In genomic region chr7:127260309-127261111, GRCm38 (mm10) we compare ENCODE assay signal across 8 mouse cellular contexts. TPM values are rescaled to one million over a fixed set of nuclear protein-coding genes. Genes with fewer than 3 reads are reported as not detected.
DNase-seq lines count a peak whose midpoint lies in the region; ATAC-seq and TF ChIP-seq lines count a peak whose summit lies in the region.

Gene Dctpp1, minus strand, starts transcription at chr7:127260709.

- H3K4me2 ChIP-seq in forebrain, embryonic 16.5 days (ENCODE audit: low read length) = peak within 1 kb of the TSS; percentile 98
- H3K4me2 ChIP-seq in lung, embryonic 14.5 days = peak within 1 kb of the TSS; percentile 82

- no peaks in the 10 kb centered on the region for H3K9me3 ChIP-seq in G1E (replicated peaks)
- H3K9me3 ChIP-seq in forebrain, embryonic 16.5 days (ENCODE audit: control insufficient read depth, low read length) = no peaks in the 10 kb centered on the region
- H3K9me3 ChIP-seq in lung, embryonic 14.5 days (ENCODE audit: low read depth, low read length) = no peaks in the 10 kb centered on the region

- H3K4me1 ChIP-seq in G1E (ENCODE audit: insufficient read depth, low read depth, low read length) = peaks cover 61% of the 10 kb centered on the region
- peaks cover 18% of the 10 kb centered on the region for H3K4me1 ChIP-seq in forebrain, embryonic 16.5 days (replicated peaks; ENCODE audit: control insufficient read depth, insufficient read depth, low read length)
- no peaks in the 10 kb centered on the region; the same call in 1 of the 2 replicates for H3K4me1 ChIP-seq in lung, embryonic 14.5 days (ENCODE audit: insufficient read depth)
- no peaks in the 10 kb centered on the region for H3K4me1 ChIP-seq in olfactory bulb, adult 2 months (ENCODE audit: control insufficient read depth, insufficient read depth, low read length)
- peaks cover 5% of the 10 kb centered on the region; the same call in 1 of the 2 replicates for H3K4me1 ChIP-seq in thymus, adult 2 months (replicated peaks; ENCODE audit: control insufficient read depth, insufficient read depth, low read length)

- peak within 1 kb of the TSS; percentile 82 for H3K4me3 ChIP-seq in G1E (ENCODE audit: low read depth, low read length)
- H3K4me3 ChIP-seq in forebrain, embryonic 16.5 days (replicated peaks; ENCODE audit: low read length) = peak within 1 kb of the TSS; percentile 65
- H3K4me3 ChIP-seq in layer of hippocampus, adult 2 months = peak within 1 kb of the TSS; percentile 66
- H3K4me3 ChIP-seq in lung, embryonic 14.5 days (ENCODE audit: low read depth, low read length) = peak within 1 kb of the TSS; percentile 69
- H3K4me3 ChIP-seq in olfactory bulb, adult 2 months (ENCODE audit: insufficient read depth, low read depth, low read length) = peak within 1 kb of the TSS; percentile 67
- H3K4me3 ChIP-seq in thymus, adult 2 months (ENCODE audit: control insufficient read depth, insufficient read depth, low read length) = peak within 1 kb of the TSS; percentile 75

- DNase-seq in G1E (ENCODE audit: low spot score) = peak; percentile 92
- peak; percentile 96 to 99 for DNase-seq in cerebellum, adult 18-20 months
- peak; percentile 94 to 95 for DNase-seq in heart, postnatal 36 days
- DNase-seq in layer of hippocampus, adult 2 months (ENCODE audit: low spot score in 2 of 2) = peak; percentile 95 to 99
- DNase-seq in lung, embryonic 14.5 days = peak; percentile 99
- DNase-seq in thymus, adult 2 months = peak; percentile 98

- intact Hi-C loops in heart, postnatal 36 days (cut with DNase I) = loop anchor here (2.0 to 5.0 kb wide), 2 partner anchors 14 to 82 kb away; partner anchors contain the start of gene Sephs2

- 0 out of 2 replicates have a peak, but pooled peaks cover 3% of the 10 kb centered on the region for H3K27me3 ChIP-seq in G1E (ENCODE audit: insufficient read depth, low read length)
- no peaks in the 10 kb centered on the region for H3K27me3 ChIP-seq in forebrain, embryonic 16.5 days (replicated peaks; ENCODE audit: control insufficient read depth, insufficient read depth, low read length)
- H3K27me3 ChIP-seq in lung, embryonic 14.5 days (ENCODE audit: insufficient read depth, low read length) = no peaks in the 10 kb centered on the region
- no peaks in the 10 kb centered on the region for H3K27me3 ChIP-seq in thymus, adult 2 months (ENCODE audit: control insufficient read depth, insufficient read depth, low read length)

- under 1% methylated on average over 50 of the region's 50 CpGs for WGBS in forebrain, embryonic 16.5 days
- WGBS in lung, embryonic 14.5 days = under 1% methylated on average over 50 of the region's 50 CpGs
- under 1% methylated on average over 50 of the region's 50 CpGs for WGBS in olfactory bulb, adult 2 months
- under 1% methylated on average over 50 of the region's 50 CpGs for WGBS in thymus, adult 2 months

- peaks cover 38% of the 10 kb centered on the region for H3K36me3 ChIP-seq in G1E (replicated peaks)
- H3K36me3 ChIP-seq in forebrain, embryonic 16.5 days (ENCODE audit: control insufficient read depth, insufficient read depth) = no peaks in the 10 kb centered on the region
- peaks cover 20% of the 10 kb centered on the region for H3K36me3 ChIP-seq in lung, embryonic 14.5 days (ENCODE audit: insufficient read depth)
- no peaks in the 10 kb centered on the region for H3K36me3 ChIP-seq in thymus, adult 2 months (ENCODE audit: control insufficient read depth, insufficient read depth, low read length)

- peak; percentile 97 for ATAC-seq in G1E (ENCODE audit: extremely low read depth, insufficient number of reproducible peaks, low FRiP score, poor library complexity, severe bottlenecking)
- ATAC-seq in forebrain, embryonic 16.5 days = peak; percentile 99
- peak; percentile 98 for ATAC-seq in lung, embryonic 14.5 days (ENCODE audit: insufficient read depth)

- peak; percentile 63 for TF ChIP-seq POLR2A in olfactory bulb, adult 2 months (IDR thresholded peaks at IDR 0.05; ENCODE audit: insufficient read depth, low read depth, low read length)
- TF ChIP-seq POLR2A in thymus, adult 2 months (IDR thresholded peaks at IDR 0.05; ENCODE audit: control insufficient read depth, extremely low read depth, insufficient read depth, low read length, poor library complexity) = 0 out of 2 replicates have a peak, but pooled peaks have one; percentile 39

- H3K27ac ChIP-seq in forebrain, embryonic 16.5 days (ENCODE audit: low read length) = no peak within 1 kb of the TSS
- peak within 1 kb of the TSS; percentile 73 for H3K27ac ChIP-seq in layer of hippocampus, adult 2 months
- peak within 1 kb of the TSS; percentile 50; the same call in 1 of the 2 replicates for H3K27ac ChIP-seq in lung, embryonic 14.5 days (ENCODE audit: low read depth)
- H3K27ac ChIP-seq in olfactory bulb, adult 2 months (ENCODE audit: insufficient read depth, low read depth, low read length) = peak within 1 kb of the TSS; percentile 7; the same call in 1 of the 2 replicates
- no peak within 1 kb of the TSS for H3K27ac ChIP-seq in thymus, adult 2 months (ENCODE audit: control insufficient read depth, insufficient read depth, low read length)

- peak; percentile 51; the same call in 1 of the 2 replicates for TF ChIP-seq CTCF in G1E (IDR thresholded peaks at IDR 0.05; ENCODE audit: low read depth, low read length)
- TF ChIP-seq CTCF in layer of hippocampus, adult 2 months (conservative IDR thresholded peaks at IDR 0.05) = peak; percentile 89
- TF ChIP-seq CTCF in lung, embryonic 14.5 days (IDR thresholded peaks at IDR 0.05; ENCODE audit: low read depth) = peak; percentile 82
- TF ChIP-seq CTCF in olfactory bulb, adult 2 months (IDR thresholded peaks at IDR 0.05; ENCODE audit: insufficient read depth, low read depth, low read length) = peak; percentile 79
- peak; percentile 83; the same call in 1 of the 2 replicates for TF ChIP-seq CTCF in thymus, adult 2 months (IDR thresholded peaks at IDR 0.05; ENCODE audit: borderline replicate concordance, control insufficient read depth, extremely low read depth, insufficient read depth, low read length, poor library complexity)

- peak within 1 kb of the TSS; percentile 73 for H3K9ac ChIP-seq in forebrain, embryonic 16.5 days (replicated peaks; ENCODE audit: low read depth, low read length)
- peak within 1 kb of the TSS; percentile 77 for H3K9ac ChIP-seq in lung, embryonic 14.5 days

RNA-seq across cellular contexts. Expression of gene Dctpp1, which starts in this region (rescaled TPM):
- 67.0 and 68.7 TPM in 2 replicates for total RNA-seq in G1E (2014; fragmentation: Nextera tagmentation)
- 56.4 and 74.6 TPM in 2 replicates for total RNA-seq in G1E (2017)
- polyA plus RNA-seq in G1E (2012) = 121 and 138 TPM in 2 replicates
- 143 and 147 TPM in 2 replicates for polyA plus RNA-seq in forebrain, embryonic 16.5 days (2015; fragmentation: Nextera tagmentation; extraction: Ambion mirVana)
- 10 to 100 TPM; 40.7 to 45.0 TPM for total RNA-seq in heart, postnatal 36 days (2021)
- total RNA-seq in layer of hippocampus, adult 2 months (2021) = 10 to 100 TPM; 18.3 to 23.8 TPM
- 202 and 226 TPM in 2 replicates for polyA plus RNA-seq in lung, embryonic 14.5 days (2014; fragmentation: Nextera tagmentation; extraction: Ambion mirVana)
- not detected in 2 replicates for polyA plus RNA-seq in olfactory bulb, adult 2 months (2012; ENCODE audit: insufficient read depth, insufficient read length, low replicate concordance, missing spikeins)
- polyA plus RNA-seq in thymus, adult 2 months (2012; rRNA removed) = 122 and 125 TPM in 2 replicates

Comparison
In these comparisons a context has a peak if more than half of its experiments do, and no peak if none do; other contexts are left out.
1. RNA of gene Dctpp1 (polyA plus RNA-seq): 202 to 226 TPM in lung, embryonic 14.5 days, 143 to 147 TPM in forebrain, embryonic 16.5 days, 121 to 138 TPM in G1E and 122 to 125 TPM in thymus, adult 2 months; not detected in olfactory bulb, adult 2 months; every median in the first group is over 100 times any median in the second.
2. H3K27ac ChIP-seq: peak in layer of hippocampus, adult 2 months (single experiment), lung, embryonic 14.5 days (single experiment) and olfactory bulb, adult 2 months (single experiment); none in forebrain, embryonic 16.5 days (single experiment) and thymus, adult 2 months (single experiment).
3. Peak in every context shown above with its lines, with median percentiles within 50 percentile points of each other: ATAC-seq, DNase-seq, H3K4me3 ChIP-seq and CTCF ChIP-seq.